Mouse (Mus musculus): ENCODE results near the gene Tceanc2. TPM values are rescaled to one million over a fixed set of nuclear protein-coding genes. Genes with fewer than 3 reads are reported as not detected.

The Tceanc2 gene
- total RNA-seq, 2 experiments from 2014 or later: 11.6 to 14.1 TPM

DNA sequence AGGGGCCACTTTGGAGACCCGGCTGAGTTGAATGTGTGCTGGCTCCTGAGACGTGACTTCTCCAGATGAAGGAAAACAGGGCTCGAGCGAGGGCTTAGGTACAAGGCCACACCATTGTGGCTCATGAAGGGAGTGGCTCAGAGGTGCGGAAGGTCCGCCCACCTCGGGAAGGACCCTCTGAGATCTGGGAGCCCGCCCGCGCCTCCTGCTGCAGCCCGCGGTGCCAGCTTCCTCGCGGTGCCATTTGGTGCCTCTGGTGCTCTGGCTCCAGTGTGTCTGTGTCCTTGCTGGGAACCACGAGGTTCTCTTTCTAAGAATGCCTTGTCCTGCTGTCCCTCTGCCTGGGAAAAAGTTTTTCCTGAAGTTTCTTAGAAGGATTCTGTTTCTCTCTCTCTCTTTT is 81.0 kb downstream of the Tceanc2 start:
- intact Hi-C loops (cut with DNase I; ENCODE audit: low total_unique reads): no loop called here

DNA sequence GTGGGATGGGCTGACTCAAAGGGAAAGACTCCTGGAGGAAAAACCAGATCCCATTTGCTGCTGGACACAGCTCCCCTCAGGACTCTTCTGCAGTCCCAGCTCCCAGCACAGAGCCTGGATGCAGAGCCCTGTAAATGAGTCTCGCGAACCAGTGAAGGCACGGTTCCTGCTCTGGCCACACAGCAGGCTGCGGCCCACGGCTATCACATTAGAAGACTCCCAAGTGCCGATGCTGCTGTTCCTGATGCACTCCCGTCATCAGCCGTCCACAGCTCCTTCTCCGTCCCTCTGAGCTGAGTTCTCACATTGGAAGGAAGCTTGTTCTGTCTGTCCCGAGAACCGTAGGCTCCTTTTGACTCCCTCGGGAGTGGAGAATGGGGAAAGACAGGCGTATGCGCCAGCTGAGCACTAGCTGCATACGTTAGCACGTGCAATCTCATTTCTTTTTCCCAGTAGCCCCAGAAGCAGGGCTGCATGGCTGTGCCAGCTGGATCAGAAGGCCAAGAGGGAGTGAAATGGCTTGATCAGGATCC is 82.0 kb downstream of the Tceanc2 start, which contains the start of gene Cdcp2:
Gene Cdcp2, plus strand, starts transcription at position 51 of the 533 bp plus-strand sequence.
- DNase-seq: no peak
- intact Hi-C loops (cut with DNase I; ENCODE audit: low total_unique reads): no loop called here

More for the DNA sequence above, 81.0 kb downstream of the Tceanc2 start:
- DNase-seq: no peak

DNA sequence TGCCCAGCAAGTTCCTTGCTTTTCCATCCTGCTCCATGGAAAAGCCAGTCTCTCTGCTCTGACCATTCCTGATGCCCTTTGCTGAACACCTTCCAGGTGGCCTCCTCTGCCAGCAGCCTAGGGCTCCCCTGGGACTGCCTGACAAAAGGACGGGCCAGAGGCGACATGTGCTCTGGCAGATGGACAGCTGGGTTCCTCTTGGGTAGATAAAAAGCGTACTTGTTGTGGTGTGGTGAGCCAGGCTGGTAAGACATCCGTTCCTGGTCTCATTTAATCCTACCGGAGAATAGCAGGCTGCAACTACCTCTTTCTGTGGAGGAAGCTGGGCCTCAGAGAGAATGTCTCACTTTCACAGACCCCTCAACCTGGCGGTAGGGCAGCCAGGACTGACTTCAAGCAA is 82.9 kb downstream of the Tceanc2 start:
- DNase-seq: no peak
- intact Hi-C loops (cut with DNase I; ENCODE audit: low total_unique reads): no loop called here

DNA sequence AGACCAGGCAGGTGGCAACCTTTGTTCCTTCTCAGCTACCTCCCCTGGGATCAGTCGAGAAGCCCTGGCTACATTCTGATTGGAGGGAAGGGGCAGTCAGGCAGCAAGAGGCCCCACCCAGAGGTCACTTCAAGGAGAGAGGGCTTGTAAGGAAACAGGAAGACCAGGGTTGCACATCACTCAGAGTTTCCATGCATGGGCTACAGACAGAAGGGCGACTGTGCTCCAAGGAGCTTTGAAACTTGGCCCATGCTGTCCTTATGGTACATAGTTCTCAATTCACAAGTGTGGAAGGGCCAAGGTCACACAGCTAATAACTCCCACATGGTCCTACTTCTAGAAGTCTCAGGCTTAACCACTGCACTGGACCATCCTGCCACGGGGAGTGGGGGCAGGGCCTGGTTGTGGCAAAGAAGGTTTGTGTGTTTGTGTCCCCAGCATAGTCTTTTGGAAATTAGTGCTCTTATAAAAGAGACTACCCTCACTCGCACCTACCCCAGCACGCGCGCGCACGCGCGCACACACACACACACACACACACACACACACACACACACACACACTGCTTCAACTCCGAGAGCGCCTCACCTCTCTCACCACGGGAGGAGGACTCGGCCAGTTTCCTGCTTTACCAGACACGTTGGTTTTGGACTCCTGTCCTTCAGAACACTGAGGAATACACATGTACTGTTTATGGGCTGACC is 84.3 kb downstream of the Tceanc2 start:
- intact Hi-C loops (cut with DNase I; ENCODE audit: low total_unique reads): no loop called here
- no peak for DNase-seq

DNA sequence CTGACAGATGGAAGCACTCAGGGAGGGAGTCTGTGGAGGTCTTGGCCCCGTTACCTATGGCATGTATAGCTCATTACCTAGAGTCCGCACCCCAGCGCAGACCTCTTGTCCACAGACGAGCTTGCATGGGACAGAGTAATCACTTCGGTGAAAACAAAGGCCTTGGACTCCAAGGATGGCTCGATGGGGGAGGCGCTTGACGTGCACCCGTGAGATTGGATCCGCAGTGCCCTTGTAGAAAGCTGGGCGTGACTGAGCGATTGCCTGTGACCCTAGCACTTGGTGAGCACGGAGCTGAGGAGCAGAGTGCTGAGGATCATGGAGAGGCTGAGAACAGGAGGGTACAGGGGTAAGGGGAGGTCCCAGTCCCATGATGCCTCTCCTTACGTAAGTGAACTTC is 87.2 kb downstream of the Tceanc2 start:
- DNase-seq: no peak

DNA sequence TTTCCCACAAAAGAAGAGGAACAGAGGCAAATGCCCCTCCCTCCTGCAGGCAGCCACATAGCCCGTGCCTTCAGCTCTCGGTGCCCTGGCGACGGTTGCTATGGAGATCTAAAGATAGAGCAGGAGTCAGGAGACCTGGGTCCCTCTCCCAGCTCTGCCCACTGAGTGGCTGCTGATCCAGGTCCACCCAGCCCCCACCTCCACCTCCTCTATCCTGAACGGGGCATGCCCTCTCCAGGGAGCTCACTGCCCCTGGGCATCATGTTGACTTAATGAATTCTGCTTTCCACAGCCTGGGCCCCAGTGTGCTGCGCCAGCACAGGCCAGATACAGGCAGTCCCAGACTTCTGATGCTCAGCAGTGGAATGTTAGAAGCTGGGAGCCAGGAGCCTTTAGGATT is 94.1 kb downstream of the Tceanc2 start:
- no peak for DNase-seq
- intact Hi-C loops (cut with DNase I; ENCODE audit: low total_unique reads): loop anchor here (10.0 kb wide), 1 partner anchor 250 kb away; no protein-coding TSS in a partner anchor

More for the DNA sequence above, 87.2 kb downstream of the Tceanc2 start:
- intact Hi-C loops (cut with DNase I; ENCODE audit: low total_unique reads): no loop called here

DNA sequence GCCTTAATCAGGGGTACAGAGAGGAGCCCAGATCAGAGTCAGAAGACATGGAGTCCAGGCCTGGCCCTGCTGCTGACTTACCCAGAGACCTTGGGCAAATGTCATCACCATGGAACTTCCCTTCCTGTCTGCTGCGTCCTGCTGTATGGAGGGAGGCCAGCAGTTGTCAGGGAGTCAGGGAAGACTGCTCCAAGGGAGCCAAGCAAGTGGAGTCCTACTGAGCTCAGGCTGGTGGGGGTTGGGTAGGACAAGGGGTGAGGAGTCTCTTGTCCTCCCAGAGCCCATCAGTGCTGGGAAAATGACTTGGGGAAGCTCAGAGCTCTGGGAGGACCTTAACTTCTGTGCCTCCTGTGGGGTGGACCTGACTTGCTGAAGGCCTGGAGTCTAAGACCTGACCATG is 94.6 kb downstream of the Tceanc2 start:
- intact Hi-C loops (cut with DNase I; ENCODE audit: low total_unique reads): loop anchor here (10.0 kb wide), 1 partner anchor 250 kb away; no protein-coding TSS in a partner anchor
- no peak for DNase-seq

Other genes with a start within 250 kb of the Tceanc2 start
- gene Mrpl37, start 112.2 kb downstream of the Tceanc2 start, total RNA-seq (2021): 10 to 100 TPM; 75.8 to 84.3 TPM
- gene Cyb5rl, start 112.1 kb downstream of the Tceanc2 start, total RNA-seq (2021): 10 to 100 TPM; 16.2 to 17.1 TPM
- not detected for gene Cdcp2, start 82.2 kb downstream of the Tceanc2 start, total RNA-seq (2021)
- gene Tmem59, start 717 bp downstream of the Tceanc2 start, total RNA-seq (2021): 10 to 100 TPM; 89.6 to 98.8 TPM
- not detected for gene Ldlrad1, start 30.1 kb upstream of the Tceanc2 start, total RNA-seq (2021)
- gene Lrrc42, start 74.4 kb upstream of the Tceanc2 start, total RNA-seq (2021): 10 to 100 TPM; 12.6 to 14.7 TPM
- gene Hspb11, start 74.5 kb upstream of the Tceanc2 start, total RNA-seq (2021): 10 to 100 TPM; 13.7 to 14.1 TPM
- gene Dio1, start 128.1 kb upstream of the Tceanc2 start, total RNA-seq (2021): not detected
- 10 to 100 TPM; 12.0 to 12.7 TPM for gene Yipf1, start 135.2 kb upstream of the Tceanc2 start, total RNA-seq (2021)
- 1 to 10 TPM; 7.4 to 8.0 TPM for gene Ndc1, start 188.7 kb upstream of the Tceanc2 start, total RNA-seq (2021)